Mouse (Mus musculus): Measurements from ENCODE around the gene Trim25.
A peak's percentile ranks its signal among the peaks of the same experiment; 100 is the strongest.

Gene Trim25

DNA sequence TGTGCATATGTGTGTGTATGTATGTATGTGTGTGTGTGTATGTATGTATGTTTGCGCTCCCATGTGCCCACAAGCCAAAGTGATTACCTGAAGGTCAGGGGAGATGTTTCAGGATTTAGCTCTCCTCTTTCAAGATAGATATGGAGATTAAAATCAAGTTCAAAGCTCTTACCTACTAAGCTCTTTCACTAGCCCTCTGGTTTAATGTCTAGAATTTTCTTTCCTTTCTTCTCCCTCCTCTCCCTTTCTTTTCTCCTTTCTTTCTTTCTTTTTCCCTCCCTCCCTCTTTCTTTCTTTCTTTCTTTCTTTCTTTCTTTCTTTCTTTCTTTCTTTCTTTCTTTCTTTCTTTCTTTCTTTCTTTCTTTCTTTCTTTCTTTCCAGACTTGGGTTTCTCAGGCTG, 67.6 kb downstream of the Trim25 start, which contains the start of gene Dgke:
Gene Dgke (minus strand): TSS at position 101 of the 400 bp plus-strand sequence.
- DNase-seq: no peak

DNA sequence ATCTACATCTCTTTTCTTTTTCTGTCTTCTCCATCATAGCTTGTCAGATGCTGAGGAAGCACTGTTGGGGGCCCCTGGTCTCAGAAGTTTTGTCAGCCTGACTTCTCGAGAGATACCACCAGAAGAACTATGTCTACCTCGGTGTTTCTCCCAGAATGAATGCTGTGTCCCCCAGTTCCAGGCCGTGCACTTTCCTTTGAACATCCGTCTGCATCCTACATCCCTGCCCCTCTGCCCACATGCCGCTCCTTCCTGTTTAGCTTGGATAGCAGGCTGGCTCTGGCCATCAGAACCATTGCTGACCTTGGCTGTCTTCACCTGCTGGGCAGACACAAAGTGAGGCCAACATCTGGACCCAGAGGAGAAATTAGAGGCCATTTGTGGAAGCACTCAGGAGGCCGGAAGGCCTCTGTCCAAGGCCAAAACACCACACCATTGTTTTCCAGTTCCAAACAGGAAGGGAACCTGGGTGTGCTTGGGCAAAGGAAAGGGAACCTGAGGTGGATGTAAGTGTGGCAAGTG, 68.2 kb downstream of the Trim25 start:
- DNase-seq: no peak

- DNase-seq: no peak
These were observed 68.8 kb downstream of the Trim25 start for GRCm38 (mm10) chr11:89067871-89068490.

- DNase-seq: peak; percentile 20 to 22
These were observed 69.5 kb downstream of the Trim25 start for GRCm38 (mm10) chr11:89068649-89069048.

DNA sequence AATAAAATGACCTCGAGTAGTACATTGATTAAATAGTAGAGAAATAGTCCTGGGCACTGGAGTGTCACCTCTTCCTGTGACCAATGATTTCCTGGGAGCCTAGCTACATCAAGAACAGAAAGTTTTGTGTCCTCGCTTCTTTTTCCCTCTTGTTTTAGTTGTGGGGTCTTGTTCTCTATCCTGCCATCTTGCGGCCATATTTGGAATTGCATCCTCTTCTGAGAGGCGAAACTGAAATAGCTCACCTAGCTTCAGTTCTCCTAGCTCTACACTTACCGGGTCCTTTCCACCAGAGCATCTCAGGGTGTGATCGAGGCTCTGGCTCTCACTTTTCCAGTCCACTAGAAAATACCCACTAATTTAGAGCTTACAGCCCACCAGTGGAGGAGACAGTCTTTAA, 70.1 kb downstream of the Trim25 start:
- DNase-seq: peak; percentile 48 to 74

Measured in kidney, adult 8-10 months (tissue).